Mouse (Mus musculus) cerebellum, postnatal 36 days (tissue): ENCODE measurements around the gene Hpcal1.

ENCODE experiments used
- DNase-seq, 2 experiments: peaks; one replicate each; pipeline ENCODE4 v3.0.0; 2021 to 2022; ENCODE audit warnings: mixed read lengths in 2 of 2

Gene Hpcal1

GRCm38 (mm10) chr12:17715720-17716478 lies 25.2 kb downstream of the Hpcal1 start:
- no peak for DNase-seq

- DNase-seq = no peak
These were observed 26.6 kb downstream of the Hpcal1 start for GRCm38 (mm10) chr12:17717257-17717656.

GRCm38 (mm10) chr12:17718146-17718545 lies 27.5 kb downstream of the Hpcal1 start:
- DNase-seq = no peak

- DNase-seq = peak; percentile 66 to 68
These were observed 30.4 kb downstream of the Hpcal1 start for GRCm38 (mm10) chr12:17721058-17721457.

GRCm38 (mm10) chr12:17722452-17723181 lies 32.0 kb downstream of the Hpcal1 start:
- no peak for DNase-seq

- DNase-seq = no peak
These were observed 32.5 kb downstream of the Hpcal1 start for GRCm38 (mm10) chr12:17723182-17723570.

GRCm38 (mm10) chr12:17723999-17724398 lies 33.3 kb downstream of the Hpcal1 start:
- no peak for DNase-seq

- DNase-seq = no peak
These were observed 33.9 kb downstream of the Hpcal1 start for GRCm38 (mm10) chr12:17724412-17725090.

GRCm38 (mm10) chr12:17725592-17725991 lies 34.9 kb downstream of the Hpcal1 start:
- no peak for DNase-seq

GRCm38 (mm10) chr12:17726576-17727320 lies 36.1 kb downstream of the Hpcal1 start:
- peak in 1 of 2 experiments; percentile 43 for DNase-seq

- DNase-seq = peak in 1 of 2 experiments; percentile 48
These were observed 37.2 kb downstream of the Hpcal1 start for GRCm38 (mm10) chr12:17727676-17728339.

GRCm38 (mm10) chr12:17729211-17729900 lies 38.7 kb downstream of the Hpcal1 start:
- no peak for DNase-seq

GRCm38 (mm10) chr12:17732006-17732405 lies 41.4 kb downstream of the Hpcal1 start:
- no peak for DNase-seq

- DNase-seq = no peak
These were observed 41.9 kb downstream of the Hpcal1 start for GRCm38 (mm10) chr12:17732546-17732945.

GRCm38 (mm10) chr12:17733114-17733904 lies 42.7 kb downstream of the Hpcal1 start:
- DNase-seq = no peak

GRCm38 (mm10) chr12:17736396-17736795 lies 45.7 kb downstream of the Hpcal1 start:
- DNase-seq = no peak

- DNase-seq = no peak
These were observed 46.4 kb downstream of the Hpcal1 start for GRCm38 (mm10) chr12:17736859-17737577.

GRCm38 (mm10) chr12:17737808-17738207 lies 47.2 kb downstream of the Hpcal1 start:
- no peak for DNase-seq

GRCm38 (mm10) chr12:17738473-17738872 lies 47.8 kb downstream of the Hpcal1 start:
- DNase-seq = no peak

- no peak for DNase-seq
These were observed 49.6 kb downstream of the Hpcal1 start for GRCm38 (mm10) chr12:17740226-17740625.
